Mouse (Mus musculus) c-Kit-positive CD71-positive TER-119-negative erythroid progenitor cells, embryonic 14.5 days (primary cell): ENCODE results near the gene Ptpn7.
A peak's percentile ranks its signal among the peaks of the same experiment; 100 is the strongest.
"Not testable (repeated sequence)": the region's sequence is repeated elsewhere in the genome, so short reads cannot be mapped to it uniquely, and the experiment has no call there.

Experiments used
- DNase-seq: peaks from one replicate; pipeline ENCODE4 v3.0.0-alpha.2; 2013; ENCODE audit warnings: low read depth

Gene Ptpn7

GRCm38 (mm10) chr1:135132473-135132872, at the start of gene Ptpn7:
Gene Ptpn7, plus strand, starts transcription at chr1:135132700.
- peak; percentile 82 for DNase-seq

DNA sequence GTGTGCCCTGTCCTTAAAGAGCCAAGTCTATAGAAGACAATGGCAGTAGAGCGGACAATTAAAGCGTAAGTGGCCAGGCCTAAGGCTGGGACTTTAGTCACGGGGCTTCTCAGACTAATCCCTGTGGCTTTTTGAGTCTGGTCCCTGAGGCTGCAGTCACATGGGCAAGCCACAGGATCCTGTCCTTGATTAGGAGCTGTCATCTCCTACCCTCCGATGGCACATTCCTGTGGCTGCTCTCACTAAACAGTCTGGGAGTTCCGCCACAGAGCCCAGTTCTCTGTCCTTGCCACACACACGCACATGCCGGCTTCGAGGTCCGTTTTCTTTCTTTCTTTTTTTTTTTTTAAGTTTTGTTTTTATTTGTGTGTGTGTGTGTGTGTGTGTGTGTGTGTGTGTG, 49.0 kb upstream of the Ptpn7 start:
- no peak for DNase-seq

- DNase-seq, result no peak
Observed at GRCm38 (mm10) chr1:135085296-135085871, 47.1 kb upstream of the Ptpn7 start.

DNA sequence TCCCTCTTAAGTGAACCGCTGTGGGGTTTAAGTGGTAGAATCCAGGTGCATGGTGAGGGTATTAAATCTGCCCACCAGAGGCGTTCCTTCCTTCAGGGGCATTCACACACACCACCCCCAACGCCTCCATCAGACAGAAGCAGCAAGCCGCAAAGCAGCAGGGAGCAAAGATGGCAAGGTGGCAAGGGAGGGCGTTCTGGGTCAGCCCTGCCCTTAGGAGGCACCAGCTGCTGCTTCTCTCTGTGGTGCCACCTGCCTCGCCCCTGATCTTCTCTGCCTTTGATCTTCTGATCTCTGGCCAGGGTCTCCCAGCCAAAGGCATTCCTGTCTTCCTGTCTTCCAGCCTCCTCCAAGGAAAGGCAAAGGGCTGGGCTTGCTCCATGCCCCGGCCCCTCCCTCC, 46.5 kb upstream of the Ptpn7 start:
- no peak for DNase-seq

- no peak for DNase-seq
Observed at GRCm38 (mm10) chr1:135087414-135087813, 45.1 kb upstream of the Ptpn7 start.

- no peak for DNase-seq
Observed at GRCm38 (mm10) chr1:135089626-135090025, 42.9 kb upstream of the Ptpn7 start.

GRCm38 (mm10) chr1:135090914-135091313, 41.6 kb upstream of the Ptpn7 start:
- no peak for DNase-seq

- DNase-seq, result no peak
Observed at GRCm38 (mm10) chr1:135094723-135095122, 37.8 kb upstream of the Ptpn7 start.

GRCm38 (mm10) chr1:135095189-135095588, 37.3 kb upstream of the Ptpn7 start:
- no peak for DNase-seq

DNA sequence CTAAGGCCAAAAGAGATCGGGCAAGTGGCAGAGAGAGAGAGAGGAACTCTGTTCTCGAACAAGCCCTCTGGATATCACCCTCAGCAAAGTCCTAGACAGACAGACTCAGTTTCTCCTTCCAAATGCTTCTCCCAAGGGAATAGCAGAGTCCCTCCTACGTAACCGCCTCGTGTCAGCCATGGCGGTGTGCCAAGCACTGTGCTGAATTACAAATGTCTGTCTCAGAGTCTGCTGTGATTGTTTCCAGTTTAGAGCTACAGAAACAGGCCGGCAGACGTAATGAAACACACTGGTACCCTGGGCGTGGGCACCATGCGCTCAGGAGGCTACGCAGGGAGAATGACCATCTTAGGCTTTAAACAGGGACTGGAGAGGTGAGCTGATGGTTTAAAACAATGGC, 36.2 kb upstream of the Ptpn7 start:
- no peak for DNase-seq

- DNase-seq, result no peak
Observed at GRCm38 (mm10) chr1:135097441-135097840, 35.1 kb upstream of the Ptpn7 start.

- no peak for DNase-seq
Observed at GRCm38 (mm10) chr1:135098441-135098840, 34.1 kb upstream of the Ptpn7 start.

DNA sequence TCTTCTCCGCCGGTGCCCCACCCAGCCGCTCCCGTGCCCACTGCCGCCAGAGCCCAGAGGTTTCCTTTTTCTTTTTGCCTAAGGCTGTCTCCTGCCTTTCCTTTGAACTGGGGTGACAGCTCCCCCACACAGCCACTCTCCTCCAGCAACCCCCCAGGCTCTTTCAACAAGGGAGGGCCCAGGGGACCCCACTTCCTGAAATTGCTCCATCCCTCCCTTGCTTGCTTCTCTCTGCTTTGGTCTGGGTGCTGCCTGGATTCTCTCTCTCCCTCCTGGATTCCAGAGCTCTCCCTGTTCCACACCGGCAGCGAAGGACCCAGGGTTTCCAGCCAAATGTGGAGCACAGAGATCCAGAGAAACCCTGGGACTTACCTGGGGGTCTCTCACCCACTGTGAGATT, 32.1 kb upstream of the Ptpn7 start:
- DNase-seq, result no peak

DNA sequence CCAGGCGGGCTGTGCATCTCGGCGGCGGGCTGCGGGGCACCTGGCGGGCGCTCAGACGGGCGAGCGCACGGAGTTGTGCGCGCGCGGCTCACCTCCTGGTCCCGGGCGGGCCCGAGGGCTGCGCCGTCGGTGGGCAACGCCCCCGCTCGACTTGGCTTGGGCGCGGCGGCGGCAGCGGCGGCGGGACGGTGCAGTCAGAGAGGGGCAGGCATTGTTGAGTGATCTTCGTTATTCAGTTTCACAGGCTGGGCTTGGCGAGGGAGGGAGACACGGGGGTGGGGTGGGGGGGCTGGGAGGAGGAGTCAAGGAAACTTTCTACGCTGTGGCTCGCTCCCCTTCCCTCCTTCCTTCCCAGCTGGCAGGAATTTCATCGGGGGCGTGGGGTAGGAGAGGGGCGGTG, 27.4 kb upstream of the Ptpn7 start, which contains the start of gene Lgr6:
TSS of gene Lgr6 (minus strand) at position 153 of the 400 bp plus-strand sequence.
- no peak for DNase-seq

DNA sequence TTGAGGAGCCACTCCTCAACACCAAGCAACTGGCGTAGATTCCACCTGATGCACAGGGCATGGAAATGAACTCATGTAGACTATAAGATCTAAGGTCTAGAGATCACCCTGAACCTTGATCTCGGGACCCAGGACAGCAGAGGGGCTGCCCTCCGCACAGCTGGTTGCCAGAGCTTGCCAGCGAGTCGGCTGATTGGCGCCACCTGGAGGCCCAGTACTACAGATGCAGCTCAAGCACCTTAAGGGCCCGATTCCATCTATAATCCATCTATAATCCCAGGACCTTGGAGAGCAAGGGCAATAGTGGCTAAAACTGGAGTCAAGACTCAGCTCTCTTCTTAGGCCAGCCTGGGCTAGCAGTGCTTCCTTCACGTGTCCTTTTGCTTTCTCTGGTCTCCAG, 26.5 kb upstream of the Ptpn7 start:
- DNase-seq, result peak; percentile 40

DNA sequence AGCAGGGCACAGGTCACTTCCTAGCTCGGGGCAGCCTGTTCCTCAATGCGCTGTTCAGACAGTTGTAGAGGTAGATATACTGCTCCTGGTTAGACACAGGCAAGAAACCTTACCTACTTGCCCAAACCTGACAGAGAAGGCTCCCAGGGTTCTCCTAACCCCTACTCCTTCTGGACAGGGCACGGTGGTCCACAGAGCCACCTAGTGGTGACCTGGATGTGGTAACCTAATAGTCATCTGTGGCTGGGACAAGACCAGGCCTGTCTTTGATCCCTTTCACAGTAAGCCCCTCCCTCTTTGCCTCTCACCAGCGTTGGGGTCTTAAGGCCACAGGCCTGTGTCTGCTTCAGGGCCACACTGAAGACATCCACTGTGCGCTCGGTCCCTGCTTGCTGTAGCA, 23.9 kb upstream of the Ptpn7 start:
- no peak for DNase-seq

DNA sequence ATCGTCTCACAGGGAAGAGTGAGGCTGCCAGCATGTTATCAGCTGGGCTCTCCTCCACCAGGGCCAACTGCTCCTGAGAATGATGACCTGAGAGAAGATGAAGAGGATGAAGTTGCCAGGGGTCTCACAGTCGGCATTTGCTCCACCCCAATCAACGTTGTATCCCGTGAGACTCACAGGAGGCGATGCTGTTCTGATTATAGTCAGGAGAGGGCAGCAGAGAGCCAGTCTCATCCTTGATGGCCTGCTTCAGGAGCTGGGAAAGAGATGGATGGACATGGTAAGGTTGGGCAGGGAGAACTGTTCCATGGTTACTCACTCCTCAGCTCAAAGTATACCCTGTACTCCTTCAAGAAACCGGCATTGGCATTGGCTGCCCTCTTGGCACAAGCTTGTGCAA, 22.4 kb upstream of the Ptpn7 start:
- no peak for DNase-seq

- not testable (repeated sequence) for DNase-seq
Observed at GRCm38 (mm10) chr1:135111271-135111670, 21.2 kb upstream of the Ptpn7 start.

GRCm38 (mm10) chr1:135112661-135113060, 19.8 kb upstream of the Ptpn7 start:
- peak; percentile 37 for DNase-seq

GRCm38 (mm10) chr1:135124573-135125363, 7.7 kb upstream of the Ptpn7 start:
- no peak for DNase-seq

- no peak for DNase-seq
Observed at GRCm38 (mm10) chr1:135125990-135126389, 6.5 kb upstream of the Ptpn7 start.

- DNase-seq, result no peak
Observed at GRCm38 (mm10) chr1:135126443-135127027, 6.0 kb upstream of the Ptpn7 start.

DNA sequence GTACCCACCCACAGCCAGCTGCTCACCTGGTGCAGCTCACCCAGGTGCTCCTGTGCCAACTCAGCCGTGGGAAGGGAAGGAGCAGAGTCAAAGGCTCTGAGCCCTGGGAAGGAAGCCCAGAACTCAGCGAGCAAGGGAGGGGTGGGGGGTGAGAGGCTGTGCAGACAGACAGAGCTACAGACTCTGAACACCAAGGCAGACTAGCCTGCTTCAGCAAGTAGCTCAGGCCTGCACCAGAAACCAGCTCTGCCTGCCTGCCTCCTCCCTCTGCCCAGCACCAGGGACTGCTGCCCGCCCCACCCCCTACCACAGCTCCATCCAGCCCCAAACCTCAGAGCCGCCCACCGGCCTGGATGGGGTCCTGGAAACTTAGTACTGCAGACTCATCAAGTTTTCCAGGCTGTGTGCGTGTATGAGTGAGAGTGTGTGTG, 4.5 kb upstream of the Ptpn7 start:
- no peak for DNase-seq
